Mouse (Mus musculus) kidney, embryonic 15.5 days (tissue): ENCODE results near the gene B3gat3. TPM values are rescaled to one million over a fixed set of nuclear protein-coding genes. Genes with fewer than 3 reads are reported as not detected.

Experiments used
- ATAC-seq: fragments of 200-750 bp; cut with Nextera tagmentation; replicated peaks from 2 replicates; pipeline ENCODE4 v1.8.0; 2017; ENCODE audit warnings: moderate TSS enrichment; ENCODE audit not compliant: low FRiP score
- H3K27ac ChIP-seq: fragments of 300-500 bp; sonication (generic); 2 replicates; pipeline ENCODE4 v1.5.1; 2015; ENCODE audit warnings: mild to moderate bottlenecking, inconsistent platforms
- H3K27me3 ChIP-seq: fragments of 300-500 bp; sonication (generic); 2 replicates; pipeline ENCODE4 v1.6.1; 2015; ENCODE audit warnings: inconsistent platforms
- H3K36me3 ChIP-seq: fragments of 300-500 bp; sonication (generic); 2 replicates; pipeline ENCODE4 v1.6.1; 2015; ENCODE audit warnings: inconsistent platforms
- H3K4me1 ChIP-seq: fragments of 300-500 bp; sonication (generic); 2 replicates; pipeline ENCODE4 v1.6.1; 2015; ENCODE audit warnings: inconsistent platforms
- H3K4me2 ChIP-seq: fragments of 300-500 bp; sonication (generic); 2 replicates; pipeline ENCODE4 v1.6.1; 2015; ENCODE audit warnings: moderate library complexity, mild to moderate bottlenecking, inconsistent platforms
- H3K4me3 ChIP-seq: fragments of 300-500 bp; sonication (generic); replicated peaks from 2 replicates; pipeline ENCODE4 v1.5.1; 2015; ENCODE audit warnings: mild to moderate bottlenecking, inconsistent platforms
- H3K9ac ChIP-seq: fragments of 300-500 bp; sonication (generic); 2 replicates; pipeline ENCODE4 v1.6.1; 2015; ENCODE audit warnings: mild to moderate bottlenecking, inconsistent platforms
- H3K9me3 ChIP-seq: fragments of 300-500 bp; sonication (generic); replicated peaks from 2 replicates; pipeline ENCODE4 v1.6.1; 2016; ENCODE audit warnings: inconsistent platforms
- WGBS: fragments of 180-500 bp; shearing (Covaris S2); methylation state at CpG from one replicate; pipeline ENCODE4 v1.1.7; 2015; ENCODE audit warnings: mixed read lengths; 5-methylcytosine and 5-hydroxymethylcytosine counted together
- polyA plus RNA-seq: library from polyadenylated mRNA; unstranded; fragments of >200 nt; fragmentation: Nextera tagmentation; extraction: Ambion mirVana; gene quantifications from 2 replicates; pipeline ENCODE4 v1.2.1, GENCODE M21; 2015

The B3gat3 gene
- polyA plus RNA-seq, 1 experiment from 2014 or later: 51.8 TPM

- Histone ChIP-seq H3K4me1 (peaks cover 26% of the 10 kb centered on the region), H3K36me3 (peaks cover 63% of the 10 kb centered on the region), H3K9ac (peak overlapping the region; percentile 78), H3K27me3 (no peaks in the 10 kb centered on the region), H3K4me3 (peak overlapping the region; percentile 81), H3K9me3 (no peaks in the 10 kb centered on the region), H3K27ac (no peak overlapping the region), H3K4me2 (peak overlapping the region; percentile 78)
- WGBS: 77% methylated on average over 7 of the region's 7 CpGs
- ATAC-seq: no peak
Observed at GRCm38 (mm10) chr19:8930771-8931170, 10.6 kb downstream of the B3gat3 start.

- Histone ChIP-seq H3K36me3 (peaks cover 72% of the 10 kb centered on the region), H3K9ac (no peak overlapping the region), H3K27ac (no peak overlapping the region), H3K4me3 (no peak overlapping the region), H3K9me3 (no peaks in the 10 kb centered on the region), H3K27me3 (no peaks in the 10 kb centered on the region), H3K4me2 (no peak overlapping the region), H3K4me1 (peaks cover 16% of the 10 kb centered on the region)
- WGBS: 90% methylated on average over 2 of the region's 2 CpGs
- no peak for ATAC-seq
Observed at GRCm38 (mm10) chr19:8936736-8937135, 16.6 kb downstream of the B3gat3 start.

GRCm38 (mm10) chr19:8940526-8941133, 20.5 kb downstream of the B3gat3 start:
- Histone ChIP-seq H3K27ac (peak overlapping the region; percentile 99), H3K36me3 (peaks cover 63% of the 10 kb centered on the region), H3K27me3 (no peaks in the 10 kb centered on the region), H3K4me1 (peaks cover 44% of the 10 kb centered on the region), H3K9ac (peak overlapping the region; percentile 96), H3K9me3 (no peaks in the 10 kb centered on the region), H3K4me2 (peak overlapping the region; percentile 72), H3K4me3 (peak overlapping the region; percentile 63)
- ATAC-seq: no peak
- 75% methylated on average over 15 of the region's 15 CpGs for WGBS

GRCm38 (mm10) chr19:8941136-8941514, 21.0 kb downstream of the B3gat3 start:
- H3K4me2 ChIP-seq: peak overlapping the region; percentile 72
- H3K4me3 ChIP-seq: peak overlapping the region; percentile 63
- WGBS: 25% methylated on average over 10 of the region's 10 CpGs
- ATAC-seq: peak; percentile 22
- peaks cover 45% of the 10 kb centered on the region for H3K4me1 ChIP-seq
- H3K27me3 ChIP-seq: no peaks in the 10 kb centered on the region
- H3K36me3 ChIP-seq: peaks cover 63% of the 10 kb centered on the region
- no peaks in the 10 kb centered on the region for H3K9me3 ChIP-seq
- peak overlapping the region; percentile 96 for H3K9ac ChIP-seq
- peak overlapping the region; percentile 99 for H3K27ac ChIP-seq

- peaks cover 63% of the 10 kb centered on the region for H3K36me3 ChIP-seq
- ATAC-seq: peak; percentile 94
- peak within 1 kb of the TSS; percentile 99 for H3K27ac ChIP-seq
- H3K4me3 ChIP-seq: peak within 1 kb of the TSS; percentile 63
- peaks cover 45% of the 10 kb centered on the region for H3K4me1 ChIP-seq
- no peaks in the 10 kb centered on the region for H3K27me3 ChIP-seq
- H3K4me2 ChIP-seq: peak within 1 kb of the TSS; percentile 72
- H3K9ac ChIP-seq: peak within 1 kb of the TSS; percentile 96
- under 1% methylated on average over 64 of the region's 64 CpGs for WGBS
- H3K9me3 ChIP-seq: no peaks in the 10 kb centered on the region
Observed at GRCm38 (mm10) chr19:8941515-8942217, 21.5 kb downstream of the B3gat3 start, which contains the start of gene Mta2. Gene Mta2 (plus strand): TSS chr19:8941875.

GRCm38 (mm10) chr19:8942276-8942964, 22.2 kb downstream of the B3gat3 start:
- 0% methylated on average over 46 of the region's 46 CpGs for WGBS
- H3K9ac ChIP-seq: peak overlapping the region; percentile 96
- peak; percentile 73 for ATAC-seq

GRCm38 (mm10) chr19:8943047-8943446, 22.9 kb downstream of the B3gat3 start:
- ATAC-seq: no peak
- Histone ChIP-seq H3K9me3 (no peaks in the 10 kb centered on the region), H3K4me3 (peak overlapping the region; percentile 63), H3K4me1 (peaks cover 45% of the 10 kb centered on the region), H3K27ac (peak overlapping the region; percentile 99), H3K9ac (peak overlapping the region; percentile 96), H3K4me2 (peak overlapping the region; percentile 72), H3K36me3 (peaks cover 64% of the 10 kb centered on the region), H3K27me3 (no peaks in the 10 kb centered on the region)
- 55% methylated on average over 2 of the region's 2 CpGs for WGBS

More at GRCm38 (mm10) chr19:8942276-8942964, 22.2 kb downstream of the B3gat3 start:
- peaks cover 45% of the 10 kb centered on the region for H3K4me1 ChIP-seq
- no peaks in the 10 kb centered on the region for H3K27me3 ChIP-seq
- H3K36me3 ChIP-seq: peaks cover 63% of the 10 kb centered on the region
- peak overlapping the region; percentile 72 for H3K4me2 ChIP-seq
- H3K27ac ChIP-seq: peak overlapping the region; percentile 99
- H3K4me3 ChIP-seq: peak overlapping the region; percentile 63
- no peaks in the 10 kb centered on the region for H3K9me3 ChIP-seq

- H3K4me3 ChIP-seq: peak overlapping the region; percentile 63
- peak overlapping the region; percentile 72 for H3K4me2 ChIP-seq
- no peaks in the 10 kb centered on the region for H3K27me3 ChIP-seq
- peaks cover 45% of the 10 kb centered on the region for H3K4me1 ChIP-seq
- ATAC-seq: no peak
- peak overlapping the region; percentile 73 for H3K27ac ChIP-seq
- peak overlapping the region; percentile 41; the same call in 1 of the 2 replicates for H3K9ac ChIP-seq
- H3K9me3 ChIP-seq: no peaks in the 10 kb centered on the region
- H3K36me3 ChIP-seq: peaks cover 64% of the 10 kb centered on the region
- WGBS: 52% methylated on average over 5 of the region's 5 CpGs
Observed at GRCm38 (mm10) chr19:8944062-8944461, 23.9 kb downstream of the B3gat3 start.

- Histone ChIP-seq H3K4me1 (peaks cover 45% of the 10 kb centered on the region), H3K9ac (peak overlapping the region; percentile 26; the same call in 1 of the 2 replicates), H3K27me3 (no peaks in the 10 kb centered on the region), H3K27ac (peak overlapping the region; percentile 33), H3K36me3 (peaks cover 64% of the 10 kb centered on the region), H3K4me2 (peak overlapping the region; percentile 72), H3K4me3 (peak overlapping the region; percentile 35), H3K9me3 (no peaks in the 10 kb centered on the region)
- 20% methylated on average over 5 of the region's 5 CpGs for WGBS
- no peak for ATAC-seq
Observed at GRCm38 (mm10) chr19:8944750-8945149, 24.6 kb downstream of the B3gat3 start.

GRCm38 (mm10) chr19:8945251-8945650, 25.1 kb downstream of the B3gat3 start:
- no peak for ATAC-seq
- Histone ChIP-seq H3K4me3 (peak overlapping the region; percentile 35), H3K9me3 (no peaks in the 10 kb centered on the region), H3K4me2 (peak overlapping the region; percentile 72), H3K27me3 (no peaks in the 10 kb centered on the region), H3K9ac (peak overlapping the region; percentile 26; the same call in 1 of the 2 replicates), H3K27ac (peak overlapping the region; percentile 33), H3K36me3 (peaks cover 69% of the 10 kb centered on the region), H3K4me1 (peaks cover 42% of the 10 kb centered on the region)
- 79% methylated on average over 6 of the region's 6 CpGs for WGBS

- peaks cover 86% of the 10 kb centered on the region for H3K36me3 ChIP-seq
- no peaks in the 10 kb centered on the region for H3K9me3 ChIP-seq
- H3K9ac ChIP-seq: no peak overlapping the region
- no peak for ATAC-seq
- H3K4me2 ChIP-seq: no peak overlapping the region
- no peak overlapping the region for H3K27ac ChIP-seq
- H3K27me3 ChIP-seq: no peaks in the 10 kb centered on the region
- peaks cover 29% of the 10 kb centered on the region for H3K4me1 ChIP-seq
- WGBS: 93% methylated on average over 7 of the region's 7 CpGs
- no peak overlapping the region for H3K4me3 ChIP-seq
Observed at GRCm38 (mm10) chr19:8946929-8947328, 26.8 kb downstream of the B3gat3 start.

GRCm38 (mm10) chr19:8950190-8950589, 30.0 kb downstream of the B3gat3 start:
- 93% methylated on average over 5 of the region's 5 CpGs for WGBS
- Histone ChIP-seq H3K9me3 (no peaks in the 10 kb centered on the region), H3K27me3 (no peaks in the 10 kb centered on the region), H3K4me3 (no peak overlapping the region), H3K36me3 (peaks cover 81% of the 10 kb centered on the region), H3K4me1 (peaks cover 25% of the 10 kb centered on the region), H3K4me2 (no peak overlapping the region), H3K27ac (no peak overlapping the region), H3K9ac (no peak overlapping the region)
- no peak for ATAC-seq
